Mouse (Mus musculus) large intestine, adult 2 months (tissue): ENCODE data around the gene Ranbp17. TPM values are rescaled to one million over a fixed set of nuclear protein-coding genes. Genes with fewer than 3 reads are reported as not detected.
"Not testable (repeated sequence)": the region's sequence is repeated elsewhere in the genome, so short reads cannot be mapped to it uniquely, and the experiment has no call there.

Experiments used
- DNase-seq: peaks from one replicate; pipeline ENCODE4 v3.0.0-alpha.2; 2012; ENCODE audit warnings: low read depth, low spot score
- WGBS: fragments of 180-500 bp; shearing (Covaris S2); methylation state at CpG from one replicate; pipeline ENCODE4 v1.1.7; 2018; 5-methylcytosine and 5-hydroxymethylcytosine counted together
- polyA plus RNA-seq: library from polyadenylated mRNA; depleted of rRNA; stranded (reverse); fragments of >200 nt; gene quantifications from 2 replicates; pipeline ENCODE4 v1.2.3, GENCODE M21; 2012; rRNA removed

The Ranbp17 gene
- 0.21 and 0.29 TPM in 2 replicates for polyA plus RNA-seq

- DNase-seq = no peak
- WGBS = 3% methylated on average over 69 of the region's 72 CpGs
Observed at GRCm38 (mm10) chr11:33513376-33513991, at the start of gene Ranbp17. Ranbp17 (minus strand) TSS chr11:33513746.

DNA sequence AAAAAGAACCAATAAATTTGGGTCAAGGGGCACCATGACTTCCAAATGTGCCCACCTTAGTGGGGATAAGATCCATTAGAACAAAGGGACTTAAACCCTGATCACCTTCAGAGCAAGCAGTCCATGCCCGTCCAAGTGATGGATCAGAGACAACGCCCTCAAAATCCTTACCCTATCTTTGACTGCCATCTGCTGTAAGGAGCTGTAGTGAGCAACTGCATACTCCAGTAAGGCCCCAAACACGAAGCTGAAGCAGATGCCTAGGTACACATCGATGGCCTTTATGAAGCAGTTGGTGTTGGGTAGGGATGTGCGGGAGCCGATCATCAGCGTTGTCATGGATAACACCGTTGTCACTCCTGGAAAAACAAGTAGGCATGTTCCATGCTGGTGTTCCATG lies 40.6 kb upstream of the Ranbp17 start:
- DNase-seq = no peak
- 68% methylated on average over 8 of the region's 8 CpGs for WGBS

DNA sequence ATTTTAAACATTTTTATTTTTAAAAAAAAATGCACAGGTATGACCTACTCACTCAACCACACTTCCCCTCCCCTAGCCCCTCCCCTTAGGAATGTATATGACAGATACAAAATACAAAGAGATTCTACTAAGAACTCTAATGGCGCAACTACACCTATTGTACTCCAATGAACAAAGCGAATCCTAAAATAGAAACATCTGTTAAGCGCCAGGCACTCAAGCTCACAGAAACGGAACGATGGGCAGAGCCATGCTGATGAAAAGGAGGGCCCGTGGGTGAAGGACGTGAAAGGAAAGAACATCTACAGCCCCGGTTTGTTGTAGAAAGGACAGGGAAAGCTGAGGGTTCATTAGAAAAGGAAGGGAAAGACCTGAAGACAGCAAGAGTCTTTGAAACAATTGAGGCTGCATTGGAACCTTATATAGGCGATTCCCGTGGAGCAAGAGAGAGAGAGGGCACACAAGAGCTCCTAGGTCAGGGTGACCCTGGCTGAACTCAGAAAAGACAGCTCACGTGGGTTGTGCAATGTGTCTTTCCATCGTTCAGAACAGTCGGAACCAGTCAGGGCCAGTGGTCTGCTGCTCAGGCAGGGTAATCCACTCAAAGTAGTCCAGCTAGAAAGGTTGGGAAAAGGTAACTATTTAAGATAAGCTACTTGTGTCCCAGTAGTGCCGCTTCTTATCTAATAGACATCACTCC lies 37.5 kb upstream of the Ranbp17 start:
- 79% methylated on average over 14 of the region's 14 CpGs for WGBS
- no peak for DNase-seq

- 60% methylated on average over 2 of the region's 2 CpGs for WGBS
Observed at GRCm38 (mm10) chr11:33547386-33547785, 33.8 kb upstream of the Ranbp17 start.

DNA sequence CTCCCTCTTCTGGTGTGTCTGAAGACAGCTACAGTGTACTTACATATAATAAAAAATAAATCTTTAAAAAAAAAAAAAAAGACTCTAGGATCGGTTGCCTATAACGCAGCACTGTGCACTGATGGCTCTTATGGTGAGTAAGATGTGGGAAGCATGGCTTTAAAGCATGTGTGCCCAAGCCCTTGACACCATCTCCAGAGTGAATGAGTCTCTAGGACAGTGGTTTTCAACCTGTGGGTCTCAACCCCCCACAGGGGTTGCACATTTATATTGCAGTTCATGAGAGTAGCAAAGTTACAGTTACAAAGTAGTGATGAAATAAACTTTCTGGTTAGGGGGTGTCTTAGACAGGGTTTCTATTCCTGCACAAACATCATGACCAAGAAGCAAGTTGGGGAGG lies 31.4 kb upstream of the Ranbp17 start:
- DNase-seq = no peak
- WGBS = 98% methylated on average over 2 of the region's 2 CpGs

More at GRCm38 (mm10) chr11:33547386-33547785, 33.8 kb upstream of the Ranbp17 start:
- DNase-seq = no peak

GRCm38 (mm10) chr11:33544121-33544520 lies 30.6 kb upstream of the Ranbp17 start:
- WGBS = 25% methylated on average over 11 of the region's 11 CpGs
- no peak for DNase-seq

DNA sequence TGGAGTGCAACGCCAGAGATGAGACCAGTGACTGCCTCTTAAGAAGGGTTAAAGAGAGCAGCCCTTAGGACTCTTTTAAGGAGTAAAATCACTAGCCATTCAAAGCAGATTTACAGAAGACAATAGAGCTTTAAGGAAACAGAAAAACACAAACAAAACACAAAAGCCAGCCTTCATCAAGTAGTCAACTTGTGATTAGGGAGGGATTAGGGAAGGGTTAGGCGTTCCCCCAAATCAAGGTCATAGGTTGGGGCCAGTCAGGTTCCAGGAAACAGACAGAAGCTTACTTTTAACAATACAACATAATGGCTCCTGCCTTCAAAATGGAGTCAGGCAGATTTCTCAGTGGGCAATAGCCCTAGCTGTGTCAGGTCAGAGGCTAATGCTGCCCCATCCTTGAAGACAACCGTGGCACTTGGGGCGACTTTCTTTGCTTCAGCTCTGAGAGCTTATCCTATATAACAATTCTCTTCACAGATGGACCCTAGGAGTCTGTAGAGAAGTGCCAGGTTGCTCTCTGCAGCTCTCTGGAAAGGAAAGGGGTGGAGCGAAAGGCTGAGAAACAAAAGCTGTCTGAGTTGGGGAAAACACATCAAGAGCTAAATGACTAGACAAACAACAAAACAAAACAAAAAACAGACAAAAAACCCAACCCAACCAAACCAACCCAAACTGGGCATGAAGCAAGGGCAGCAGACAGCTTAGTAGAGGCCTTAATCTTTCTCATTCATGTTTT lies 24.0 kb upstream of the Ranbp17 start:
- 76% methylated on average over 5 of the region's 5 CpGs for WGBS
- no peak for DNase-seq

DNA sequence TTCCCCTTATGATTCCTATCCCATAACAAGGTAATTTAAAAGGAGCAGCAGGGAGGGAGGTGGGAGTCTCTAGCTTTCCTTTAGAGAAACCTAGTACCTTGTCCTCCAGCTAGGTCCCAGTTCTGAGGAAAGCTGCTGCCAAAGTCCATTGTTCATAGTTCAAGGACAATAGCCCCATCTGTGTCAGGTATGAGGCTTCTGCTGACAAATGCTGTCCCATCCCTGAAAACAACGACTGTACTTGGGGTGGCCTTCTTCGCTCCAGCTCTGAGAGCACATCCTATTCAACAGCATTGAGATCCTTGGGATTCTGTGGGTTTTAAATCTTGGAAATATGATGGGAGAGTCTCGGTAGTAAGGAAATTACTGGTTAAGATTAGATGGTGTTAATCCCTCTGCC lies 23.1 kb upstream of the Ranbp17 start:
- DNase-seq = no peak
- WGBS = 86% methylated on average over 3 of the region's 3 CpGs

DNA sequence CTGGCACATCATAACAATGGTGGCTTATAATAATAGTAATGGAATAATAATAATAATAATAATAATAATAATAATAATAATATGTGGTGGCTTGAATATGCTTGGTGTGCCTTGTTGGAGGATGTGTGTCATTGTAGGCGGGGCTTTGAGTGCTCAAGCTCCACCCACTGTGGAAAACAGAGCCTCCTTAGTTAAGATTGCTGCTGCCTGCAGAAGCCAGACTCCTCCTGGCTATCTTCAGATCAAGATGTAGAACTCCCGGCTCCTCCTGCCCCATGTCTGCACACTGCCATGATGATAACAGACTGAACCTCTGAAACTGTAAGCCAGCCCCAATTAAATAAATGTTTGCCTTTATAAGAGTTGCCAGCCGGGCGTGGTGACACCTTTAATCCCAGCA lies 21.0 kb upstream of the Ranbp17 start:
- 91% methylated on average over 4 of the region's 4 CpGs for WGBS
- no peak for DNase-seq

DNA sequence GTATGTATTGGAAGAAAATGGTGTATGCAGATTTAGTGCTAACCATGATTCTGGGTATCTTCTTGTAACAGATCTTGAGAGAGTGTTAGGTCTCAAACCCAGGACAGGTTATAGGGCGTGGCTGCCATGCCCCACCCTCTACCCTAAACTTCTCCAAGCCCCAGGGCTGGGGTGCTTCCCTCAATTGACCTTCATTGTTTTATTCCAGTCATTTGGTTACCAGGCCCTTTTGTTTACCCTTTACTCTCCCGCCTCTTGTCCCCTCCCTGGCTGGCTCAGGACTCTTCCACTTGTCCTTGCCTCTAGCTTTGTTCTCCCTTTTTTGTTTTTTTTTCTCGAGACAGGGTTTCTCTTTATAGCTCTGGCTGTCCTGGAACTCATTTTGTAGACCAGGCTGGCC lies 20.0 kb upstream of the Ranbp17 start:
- DNase-seq = no peak
- 35% methylated on average over 3 of the region's 3 CpGs for WGBS

GRCm38 (mm10) chr11:33529576-33529975 lies 16.0 kb upstream of the Ranbp17 start:
- whole genome bisulfite sequencing = 18% methylated on average over 2 of the region's 2 CpGs
- DNase-seq = no peak

GRCm38 (mm10) chr11:33512854-33513375 lies 631 bp downstream of the Ranbp17 start:
- peak; percentile 22 for DNase-seq
- under 1% methylated on average over 37 of the region's 43 CpGs for WGBS

DNA sequence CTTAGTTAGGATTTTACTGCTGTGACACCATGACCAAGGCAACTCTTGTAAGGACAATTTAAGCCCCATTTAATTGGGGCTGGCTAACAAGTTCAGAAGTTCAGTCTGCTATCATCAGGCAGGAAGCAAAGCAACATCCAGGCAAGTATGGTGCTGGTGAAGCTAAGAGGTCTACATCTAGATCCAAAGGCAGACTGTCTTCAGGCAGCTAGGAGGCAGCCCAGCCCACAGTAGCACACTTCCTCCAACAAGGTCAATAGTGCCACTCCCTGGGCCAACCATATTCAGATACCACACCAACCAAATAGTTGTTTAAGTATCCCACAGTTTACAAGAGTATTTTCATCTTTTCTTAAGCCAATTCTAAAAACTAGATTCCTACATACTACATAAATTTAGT lies 4.1 kb downstream of the Ranbp17 start:
- no peak for DNase-seq

- 62% methylated on average over 4 of the region's 4 CpGs for WGBS
- no peak for DNase-seq
Observed at GRCm38 (mm10) chr11:33485746-33486145, 27.8 kb downstream of the Ranbp17 start.

DNA sequence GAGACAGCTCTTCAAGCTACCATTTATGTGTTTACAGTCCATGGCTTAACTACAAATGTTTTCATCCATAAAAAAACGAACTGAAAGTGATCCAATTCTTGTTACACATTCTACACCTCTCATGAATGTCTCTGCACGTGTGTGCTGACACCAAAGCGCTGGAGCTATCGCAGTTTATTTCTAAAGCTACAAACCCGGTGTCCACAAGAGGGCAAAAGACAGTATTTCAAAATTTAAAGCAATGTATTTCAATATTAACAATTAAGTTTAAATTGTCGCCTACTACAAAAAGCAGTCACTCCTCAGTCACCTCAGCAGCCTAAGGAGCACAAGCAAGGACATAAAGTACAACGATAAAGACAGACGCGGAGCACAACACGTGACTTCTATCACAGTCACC lies 33.1 kb downstream of the Ranbp17 start:
- no peak for DNase-seq
- WGBS = 64% methylated on average over 10 of the region's 10 CpGs

DNA sequence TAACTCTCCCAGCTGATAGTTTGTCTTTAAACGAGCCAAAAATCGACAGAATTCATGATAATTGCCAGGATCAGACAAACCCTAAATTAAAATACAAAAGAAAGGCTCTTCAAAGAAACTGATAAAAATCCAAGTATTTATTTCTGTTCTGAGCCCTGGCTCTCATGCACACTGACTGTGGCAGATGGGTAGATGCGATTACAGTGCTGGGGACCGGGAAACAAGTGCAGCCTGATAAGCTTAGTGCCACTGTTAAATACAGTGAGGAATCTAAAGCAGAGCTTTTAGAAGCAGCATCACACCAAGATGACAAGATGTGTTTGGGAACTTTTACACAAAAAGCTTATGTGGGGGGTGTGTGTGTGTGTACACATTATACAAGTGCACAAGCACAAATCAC lies 34.3 kb downstream of the Ranbp17 start:
- no peak for DNase-seq
- 83% methylated on average over 4 of the region's 4 CpGs for WGBS

GRCm38 (mm10) chr11:33476634-33477033 lies 36.9 kb downstream of the Ranbp17 start:
- 88% methylated on average over 2 of the region's 2 CpGs for WGBS
- DNase-seq = no peak

DNA sequence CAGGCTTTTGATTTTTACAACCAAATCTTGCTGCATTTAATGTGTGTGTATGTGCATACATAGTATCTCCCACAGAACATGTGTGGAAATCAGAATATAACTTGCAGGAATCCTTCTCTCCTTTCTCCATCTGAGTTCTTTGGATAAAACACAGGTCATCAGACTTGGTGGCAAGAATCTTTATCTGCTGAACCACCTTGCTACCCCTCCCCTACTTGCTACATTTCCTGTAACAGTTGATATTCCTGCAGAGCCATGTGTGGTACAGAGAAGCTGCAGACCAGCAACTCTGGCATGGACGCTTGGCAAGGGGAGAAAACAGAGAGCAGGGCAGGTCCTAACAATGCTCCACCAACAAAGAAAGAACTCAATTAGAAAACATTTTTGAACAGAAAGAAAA lies 52.4 kb downstream of the Ranbp17 start:
- DNase-seq = no peak
- WGBS = 77% methylated on average over 1 of the region's 1 CpGs

DNA sequence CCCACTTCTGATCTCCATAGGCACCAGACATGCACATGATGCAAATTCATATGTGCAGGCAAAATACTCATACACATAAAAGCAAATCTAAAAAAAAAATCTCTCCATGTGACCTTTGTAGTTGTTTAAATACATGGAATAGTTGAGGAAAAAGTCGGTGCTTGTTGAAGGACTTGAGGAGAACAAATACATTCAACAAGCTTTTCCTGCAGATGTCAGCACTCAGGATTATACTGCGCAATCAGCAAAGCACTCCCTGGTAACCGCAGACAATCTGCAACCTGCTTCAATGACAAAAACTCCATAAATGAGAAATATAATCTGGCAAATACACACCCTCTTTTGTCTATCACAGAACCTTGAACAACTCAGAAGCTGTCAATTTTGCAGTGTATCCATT lies 59.5 kb downstream of the Ranbp17 start:
- 74% methylated on average over 3 of the region's 3 CpGs for WGBS

DNA sequence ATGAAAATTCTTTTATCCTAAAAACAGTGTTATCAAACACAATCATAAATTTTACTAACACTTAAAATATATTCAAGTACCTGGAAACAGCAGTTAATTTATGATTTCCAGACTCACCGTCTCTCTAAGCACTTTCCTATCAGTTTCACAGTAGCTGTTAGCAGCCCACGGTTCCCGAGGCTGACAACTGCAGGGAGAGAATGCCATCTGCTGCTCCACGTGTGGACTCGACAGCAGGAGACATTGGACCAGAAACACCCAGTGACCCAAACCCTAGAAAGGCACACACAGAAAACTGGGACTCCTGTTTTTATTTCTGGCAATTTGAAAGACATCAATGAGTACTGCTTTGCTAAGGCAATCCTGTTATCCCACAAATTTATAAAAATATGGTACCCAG lies 79.7 kb downstream of the Ranbp17 start:
- DNase-seq = no peak
- WGBS = 39% methylated on average over 5 of the region's 5 CpGs

More for the DNA sequence above, 59.5 kb downstream of the Ranbp17 start:
- no peak for DNase-seq

DNA sequence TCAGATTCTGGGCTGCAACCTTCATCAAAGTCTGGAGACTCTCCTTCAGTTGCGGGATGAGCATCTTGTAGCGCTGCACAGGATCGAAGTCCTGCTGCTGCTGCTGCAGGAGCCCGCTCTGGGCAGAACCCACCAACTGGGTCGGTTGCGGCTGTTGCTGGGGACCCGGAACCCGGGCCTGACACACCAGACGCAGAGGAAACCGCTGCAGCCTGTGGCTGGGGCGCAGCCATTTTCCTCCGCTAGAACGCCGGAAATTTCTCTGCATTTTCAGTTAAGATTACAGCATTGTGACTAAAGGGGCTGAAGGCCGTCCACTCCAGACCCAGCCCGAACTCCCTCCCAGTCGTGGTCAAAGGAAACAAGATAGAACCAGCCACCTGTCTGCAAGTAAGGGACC lies 85.3 kb downstream of the Ranbp17 start:
- not testable (repeated sequence) for DNase-seq
- WGBS = 92% methylated on average over 17 of the region's 17 CpGs
